Mouse (Mus musculus): Measurements from ENCODE around the gene Ncf4.
"Not testable (repeated sequence)": the region's sequence is repeated elsewhere in the genome, so short reads cannot be mapped to it uniquely, and the experiment has no call there.

DNA sequence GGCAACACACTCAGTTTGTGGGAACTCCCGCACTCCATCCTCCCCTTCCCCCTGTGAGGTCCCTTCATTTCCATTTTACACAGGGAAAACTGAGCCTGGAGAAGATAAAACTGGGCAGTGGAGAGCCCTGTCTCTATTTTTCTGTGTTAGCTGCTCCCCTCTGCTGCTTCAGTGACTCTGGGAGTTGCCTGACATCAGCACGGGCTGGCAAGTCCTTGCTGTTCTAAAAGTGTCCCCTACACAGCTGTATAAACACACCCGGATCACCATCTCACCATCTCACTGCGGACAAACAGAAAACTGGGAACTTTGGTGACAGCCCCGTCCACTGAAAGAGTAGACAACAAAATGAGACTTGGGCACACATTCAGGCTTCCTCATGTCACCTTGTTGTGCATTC, 45.2 kb downstream of the Ncf4 start:
- not testable (repeated sequence) for TF ChIP-seq GATA1 (IDR thresholded peaks at IDR 0.05; ENCODE audit: borderline replicate concordance, low read length); FLI1 (IDR thresholded peaks at IDR 0.05; ENCODE audit: low read length)

Data from megakaryocyte, embryonic 14.5 days (primary cell).